Mouse (Mus musculus) cortical plate, adult 2 months (tissue): ENCODE data around the gene Rin2.

ENCODE experiments used
- CTCF ChIP-seq: fragments of 200-500 bp; IDR thresholded peaks from 2 replicates; pipeline ENCODE4 v1.5.1; 2011; ENCODE audit warnings: mild to moderate bottlenecking, control low read depth, low read length; ENCODE audit not compliant: insufficient read depth; ENCODE audit errors: extremely low read depth
- POLR2A ChIP-seq: fragments of 200-500 bp; IDR thresholded peaks from 2 replicates; pipeline ENCODE4 v1.6.1; 2011; ENCODE audit warnings: mild to moderate bottlenecking, low read length, control low read depth; ENCODE audit not compliant: insufficient read depth; ENCODE audit errors: extremely low read depth

GRCm38 (mm10) chr2:145865344-145865743 lies 190.3 kb downstream of the Rin2 start:
- TF ChIP-seq POLR2A = no peak
- TF ChIP-seq CTCF = no peak
